Mouse (Mus musculus) activated CD4-positive, CD25-positive, alpha-beta regulatory T cell (primary cell): ENCODE measurements around the gene Stat2. TPM values are rescaled to one million over a fixed set of nuclear protein-coding genes. Genes with fewer than 3 reads are reported as not detected.

Source experiments
- polyA plus RNA-seq, 2 experiments: library from polyadenylated mRNA; unstranded; fragments of 100-300 nt; shearing (Covaris generic); gene quantifications; one replicate each; pipeline ENCODE4 v1.2.1; 2017

Gene Stat2
- 10 to 100 TPM; 57.7 to 94.2 TPM for polyA plus RNA-seq

DNA sequence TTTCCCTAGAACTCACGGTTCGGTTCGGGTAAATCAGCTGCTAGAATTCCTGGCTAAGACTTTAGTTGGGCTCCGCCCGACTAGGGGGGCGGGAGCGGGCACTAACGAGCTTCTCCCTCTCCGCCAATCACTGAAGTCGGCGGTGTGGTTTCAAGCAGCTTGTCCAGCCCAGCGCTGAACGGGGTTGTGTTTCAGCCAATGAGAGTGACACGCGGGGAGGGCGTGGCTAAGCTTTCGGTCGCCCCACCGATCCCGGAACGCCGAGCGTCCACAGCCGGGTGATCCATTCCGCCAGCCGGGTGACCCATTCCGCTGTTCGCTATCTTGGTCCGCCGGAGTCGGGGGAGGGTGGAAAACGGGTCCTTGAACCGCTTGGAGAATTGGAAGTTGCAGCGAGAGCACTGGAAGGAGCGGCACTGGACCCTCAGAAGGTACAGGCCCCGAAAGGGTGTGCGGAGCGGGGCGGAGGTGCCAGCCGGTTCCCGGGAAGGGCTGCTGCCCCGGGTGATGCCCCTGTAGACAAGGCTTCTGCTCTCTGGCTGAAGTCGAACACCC, at the start of gene Stat2:
Gene Stat2 (plus strand): TSS at position 273 of the 555 bp plus-strand sequence.

GRCm38 (mm10) chr10:128225538-128225937, 44.8 kb upstream of the Stat2 start, which contains the start of gene Mip:
Mip (plus strand) TSS chr10:128225838.

GRCm38 (mm10) chr10:128231697-128232419, 38.5 kb upstream of the Stat2 start, which contains the start of gene Timeless:
Timeless (plus strand) TSS chr10:128232065.

DNA sequence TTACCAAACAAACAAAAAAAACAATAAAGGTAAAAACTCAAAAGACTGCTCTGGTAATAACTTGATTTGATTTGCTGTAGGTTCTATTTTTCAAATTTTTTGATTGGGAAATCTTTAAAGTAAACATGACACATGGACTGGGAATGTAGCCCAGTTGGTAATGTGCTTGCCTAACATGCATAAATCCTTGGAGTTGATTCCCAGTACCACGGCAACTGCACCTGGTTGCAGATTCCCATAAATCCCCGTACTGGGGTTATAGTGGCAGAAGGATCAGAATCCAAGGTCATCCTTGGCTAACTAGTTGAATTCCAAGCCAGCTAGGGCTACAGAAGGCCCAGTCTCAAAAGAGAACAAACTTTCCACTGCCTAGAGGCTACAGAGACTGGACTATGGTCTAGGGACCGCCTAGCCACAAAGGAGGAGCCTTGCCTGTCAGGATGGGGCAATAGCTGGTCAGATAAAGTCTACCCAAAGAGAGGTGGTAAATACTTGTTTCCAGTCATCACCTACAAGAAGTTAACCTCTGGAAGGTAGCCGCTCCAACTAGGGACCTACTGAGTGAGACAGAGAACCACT, 16.6 kb upstream of the Stat2 start, which contains the start of gene Apon:
Gene Apon (plus strand): TSS at position 420 of the 579 bp plus-strand sequence.

GRCm38 (mm10) chr10:128268371-128268770, 2.0 kb upstream of the Stat2 start, which contains the start of gene Apof:
Apof (plus strand) TSS chr10:128268671.

DNA sequence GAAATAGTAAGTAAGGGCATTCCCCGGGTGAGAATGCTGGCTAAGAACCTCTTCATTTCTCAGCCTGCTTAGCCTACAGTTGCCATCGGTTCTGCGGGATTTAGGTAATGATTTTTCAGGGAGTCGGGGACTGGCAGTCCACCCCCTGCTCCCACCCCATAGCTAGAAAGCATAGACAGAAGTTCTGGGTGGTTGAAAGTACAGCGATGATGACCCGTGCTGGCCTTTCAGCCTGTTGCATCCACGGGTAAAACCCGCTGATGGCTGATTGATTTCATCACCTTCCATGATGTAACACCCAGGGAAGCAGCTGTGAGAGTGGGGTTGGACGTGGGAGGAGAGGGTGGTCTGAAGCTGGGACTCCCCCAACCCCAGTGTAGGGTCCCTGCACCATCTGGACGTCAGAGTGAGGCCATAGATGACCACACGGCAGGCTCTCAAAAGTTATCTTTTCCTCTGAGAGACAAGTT, 28.4 kb downstream of the Stat2 start, which contains the start of gene Il23a:
Gene Il23a (minus strand): TSS at position 51 of the 470 bp plus-strand sequence.

DNA sequence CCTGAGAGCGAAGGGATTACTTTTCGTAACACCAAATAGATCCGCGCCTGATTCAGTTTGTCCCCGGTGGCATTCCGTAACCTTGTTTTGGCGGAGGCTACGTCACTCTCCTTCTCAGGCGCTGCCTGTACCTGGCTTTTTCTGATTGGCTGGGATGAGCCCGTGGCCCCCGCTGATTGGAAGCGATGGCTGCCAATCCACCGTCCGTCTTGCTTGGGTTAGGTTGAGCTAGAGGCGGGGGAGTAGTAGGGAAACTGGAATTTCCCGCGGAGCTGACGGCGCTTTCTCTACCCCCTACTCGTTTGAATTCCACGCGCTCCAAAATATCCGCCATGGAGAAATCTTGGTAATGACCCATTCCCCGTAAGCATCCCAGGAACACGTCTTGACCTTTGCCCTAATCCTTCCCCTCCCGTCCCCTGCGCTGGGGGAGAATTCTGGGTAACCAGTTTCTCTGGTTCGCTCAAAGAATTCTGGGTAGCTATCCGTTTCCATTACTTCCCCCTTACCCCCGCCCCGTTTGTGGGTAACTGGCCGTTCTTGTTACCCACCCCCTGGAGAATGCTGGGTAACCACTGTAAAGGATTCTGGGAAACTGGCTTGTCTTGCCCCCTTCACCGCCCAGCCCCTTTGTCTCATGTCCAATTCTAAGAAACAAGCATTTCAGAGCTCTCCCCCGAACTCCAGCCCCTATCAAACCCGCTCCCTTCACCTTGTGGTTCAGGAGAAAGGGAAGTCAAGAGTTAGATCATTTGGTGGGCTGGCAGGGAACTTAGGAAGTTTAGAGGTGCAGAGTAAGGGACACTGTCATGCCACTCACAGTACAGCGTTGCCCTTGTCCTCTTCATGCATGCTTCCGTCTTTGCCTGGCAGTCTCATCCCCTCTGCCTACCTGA, 33.0 kb downstream of the Stat2 start, which contains the start of gene Pan2:
Gene Pan2 (plus strand): TSS at position 210 of the 896 bp plus-strand sequence.

GRCm38 (mm10) chr10:128322141-128323108, 52.1 kb downstream of the Stat2 start, which contains the start of gene Cnpy2:
Cnpy2 (plus strand) TSS chr10:128322459.

GRCm38 (mm10) chr10:128337306-128338181, 67.2 kb downstream of the Stat2 start, which contains the start of gene Cs:
Cs (plus strand) TSS chr10:128337734.

Other genes with a start within 250 kb of the Stat2 start
- 100 to 1,000 TPM; 601 to 712 TPM for gene Naca, start 235.0 kb upstream of the Stat2 start, polyA plus RNA-seq
- gene Ptges3, start 211.6 kb upstream of the Stat2 start, polyA plus RNA-seq, result 10 to 100 TPM; 92.6 to 99.4 TPM
- 1,000 to 10,000 TPM; 1,203 to 1,225 TPM for gene Atp5b, start 187.3 kb upstream of the Stat2 start, polyA plus RNA-seq
- gene Baz2a, start 179.0 kb upstream of the Stat2 start, polyA plus RNA-seq, result 10 to 100 TPM; 52.9 to 72.5 TPM
- 10 to 100 TPM; 21.7 to 29.0 TPM for gene Rbms2, start 90.3 kb upstream of the Stat2 start, polyA plus RNA-seq
- under 1 TPM; 0.18 to 0.33 TPM for gene Gls2, start 76.1 kb upstream of the Stat2 start, polyA plus RNA-seq
- gene Spryd4, start 58.8 kb upstream of the Stat2 start, polyA plus RNA-seq, result 10 to 100 TPM; 11.3 to 17.9 TPM
- gene Mip, start 44.7 kb upstream of the Stat2 start, polyA plus RNA-seq, result not detected
- gene Timeless, start 38.5 kb upstream of the Stat2 start, polyA plus RNA-seq, result 10 to 100 TPM; 17.0 to 20.1 TPM
- under 1 TPM in 1 of 2 experiments, not detected in 1; 0.14 TPM for gene Apon, start 16.5 kb upstream of the Stat2 start, polyA plus RNA-seq
- gene Apof, start 1.9 kb upstream of the Stat2 start, polyA plus RNA-seq, result not detected
- under 1 TPM in 1 of 2 experiments, not detected in 1; 0.14 TPM for gene Il23a, start 28.2 kb downstream of the Stat2 start, polyA plus RNA-seq
- 10 to 100 TPM; 32.7 to 39.5 TPM for gene Pan2, start 32.8 kb downstream of the Stat2 start, polyA plus RNA-seq
- 100 to 1,000 TPM in 1 of 2 experiments, 10 to 100 TPM in 1; 96.0 to 137 TPM for gene Cnpy2, start 51.9 kb downstream of the Stat2 start, polyA plus RNA-seq
- gene Cs, start 67.2 kb downstream of the Stat2 start, polyA plus RNA-seq, result 100 to 1,000 TPM; 162 to 168 TPM
- 10 to 100 TPM; 34.4 to 35.4 TPM for gene Coq10a, start 98.4 kb downstream of the Stat2 start, polyA plus RNA-seq
- gene Ankrd52, start 106.6 kb downstream of the Stat2 start, polyA plus RNA-seq, result 1 to 10 TPM; 8.2 to 9.5 TPM
- under 1 TPM; 0.24 to 0.72 TPM for gene Slc39a5, start 130.7 kb downstream of the Stat2 start, polyA plus RNA-seq
- gene Nabp2, start 140.9 kb downstream of the Stat2 start, polyA plus RNA-seq, result 100 to 1,000 TPM; 109 to 121 TPM
- 10 to 100 TPM; 28.9 to 37.8 TPM for gene Rnf41, start 141.1 kb downstream of the Stat2 start, polyA plus RNA-seq
- 100 to 1,000 TPM in 1 of 2 experiments, 10 to 100 TPM in 1; 97.3 to 105 TPM for gene Smarcc2, start 188.7 kb downstream of the Stat2 start, polyA plus RNA-seq
- 1,000 to 10,000 TPM; 1,605 to 1,940 TPM for gene Myl6, start 223.6 kb downstream of the Stat2 start, polyA plus RNA-seq
- 1 to 10 TPM; 2.8 to 4.1 TPM for gene Myl6b, start 228.1 kb downstream of the Stat2 start, polyA plus RNA-seq